23 mouse cellular contexts compared by ENCODE assay signal in genomic region chr13:18173021-18173420, GRCm38 (mm10).
DNase-seq lines count a peak whose midpoint lies in the region; ATAC-seq lines count a peak whose summit lies in the region.
"Had no signal": no experiment of that assay in that cellular context is flagged by ENCODE, and none has a peak within 500 bp of the region (broad histone marks: within the 10 kb centered on the region; RNA-seq: fewer than 3 reads in every experiment).

No protein-coding gene starts in this region.

- 0 out of 2 replicates have a peak, but pooled peaks have one; percentile 40 for ATAC-seq in hindbrain, embryonic 16.5 days
- ATAC-seq in hindbrain, embryonic 14.5 days (ENCODE audit: low FRiP score): no peak
- ATAC-seq in midbrain, embryonic 14.5 days (ENCODE audit: low FRiP score, low TSS enrichment): no peak
- ATAC-seq in midbrain, embryonic 11.5 days (ENCODE audit: low FRiP score): no peak
- ATAC-seq: liver, embryonic 12.5 days had no signal

- no peaks in the 10 kb centered on the region for H3K9me3 ChIP-seq in hindbrain, embryonic 16.5 days (ENCODE audit: control insufficient read depth, low read length)
- H3K9me3 ChIP-seq in hindbrain, embryonic 14.5 days (ENCODE audit: control insufficient read depth, low read length): no peaks in the 10 kb centered on the region
- no peaks in the 10 kb centered on the region for H3K9me3 ChIP-seq in midbrain, embryonic 14.5 days (ENCODE audit: control insufficient read depth, low read length)
- no peaks in the 10 kb centered on the region for H3K9me3 ChIP-seq in midbrain, embryonic 11.5 days (ENCODE audit: control insufficient read depth, low read length)
- H3K9me3 ChIP-seq: embryonic facial prominence, embryonic 15.5 days; forebrain, embryonic 12.5 days; heart, embryonic 15.5 days; hindbrain, embryonic 13.5 days; kidney, embryonic 15.5 days; liver, embryonic 12.5 days; midbrain, embryonic 12.5 days; neural tube, embryonic 15.5 days had no signal

- DNase-seq in cerebellum, adult 9-10 months: peak; percentile 4
- DNase-seq in cerebellum, adult 11-12 months: no peak
- no peak for DNase-seq in hindbrain, embryonic 14.5 days (ENCODE audit: low spot score)
- peak; percentile 37 for DNase-seq in midbrain, embryonic 14.5 days
- DNase-seq in midbrain, embryonic 11.5 days (ENCODE audit: low spot score, missing footprints): no peak
- DNase-seq in cerebellum, postnatal 25 days: peak; percentile 13 to 42
- DNase-seq in adrenal gland, adult (ENCODE audit: inconsistent age in 2 of 2, low spot score in 1 of 2): no peak
- DNase-seq: adrenal gland, adult 8-10 months; gastrocnemius, postnatal 14 days; lung, postnatal 36 days; right cerebral cortex, postnatal 14 days; thymus, postnatal 4 days had no signal

- H3K4me1 ChIP-seq in hindbrain, embryonic 16.5 days (ENCODE audit: control insufficient read depth, insufficient read depth, low read depth, low read length): no peaks in the 10 kb centered on the region
- H3K4me1 ChIP-seq in hindbrain, embryonic 14.5 days (replicated peaks; ENCODE audit: control insufficient read depth, insufficient read depth, low read length): no peaks in the 10 kb centered on the region
- 0 out of 2 replicates have a peak, but pooled peaks cover 2% of the 10 kb centered on the region for H3K4me1 ChIP-seq in midbrain, embryonic 14.5 days (ENCODE audit: control insufficient read depth, insufficient read depth, low read length)
- H3K4me1 ChIP-seq in midbrain, embryonic 11.5 days (ENCODE audit: control insufficient read depth, insufficient read depth, low read length): peaks cover 4% of the 10 kb centered on the region; the same call in 1 of the 2 replicates
- H3K4me1 ChIP-seq: embryonic facial prominence, embryonic 15.5 days; heart, embryonic 15.5 days; liver, embryonic 12.5 days had no signal

- H3K9ac ChIP-seq in hindbrain, embryonic 16.5 days (ENCODE audit: low read depth, low read length): no peak overlapping the region
- no peak overlapping the region for H3K9ac ChIP-seq in hindbrain, embryonic 14.5 days
- no peak overlapping the region for H3K9ac ChIP-seq in midbrain, embryonic 14.5 days (replicated peaks; ENCODE audit: low read length)
- no peak overlapping the region for H3K9ac ChIP-seq in midbrain, embryonic 11.5 days (ENCODE audit: low read length)
- H3K9ac ChIP-seq: embryonic facial prominence, embryonic 15.5 days; forebrain, embryonic 12.5 days; heart, embryonic 15.5 days; hindbrain, embryonic 13.5 days; kidney, embryonic 15.5 days; liver, embryonic 12.5 days; liver, postnatal 0 days; midbrain, embryonic 12.5 days; neural tube, embryonic 15.5 days had no signal

- H3K27ac ChIP-seq in hindbrain, embryonic 16.5 days (ENCODE audit: low read depth, low read length): no peak overlapping the region
- H3K27ac ChIP-seq in hindbrain, embryonic 14.5 days: no peak overlapping the region
- no peak overlapping the region for H3K27ac ChIP-seq in midbrain, embryonic 14.5 days (replicated peaks; ENCODE audit: low read depth, low read length)
- H3K27ac ChIP-seq in midbrain, embryonic 11.5 days (ENCODE audit: low read depth, low read length): no peak overlapping the region
- H3K27ac ChIP-seq: embryonic facial prominence, embryonic 15.5 days; forebrain, embryonic 12.5 days; heart, embryonic 15.5 days; kidney, embryonic 15.5 days; layer of hippocampus, adult 2 months; liver, embryonic 12.5 days; midbrain, embryonic 12.5 days; neural tube, embryonic 15.5 days had no signal

- no peak overlapping the region for H3K4me3 ChIP-seq in hindbrain, embryonic 16.5 days (ENCODE audit: low read length)
- no peak overlapping the region for H3K4me3 ChIP-seq in hindbrain, embryonic 14.5 days (replicated peaks; ENCODE audit: low read length)
- no peak overlapping the region for H3K4me3 ChIP-seq in midbrain, embryonic 14.5 days (replicated peaks; ENCODE audit: low read depth, low read length)
- H3K4me3 ChIP-seq in midbrain, embryonic 11.5 days (ENCODE audit: low read depth, low read length): no peak overlapping the region
- H3K4me3 ChIP-seq: embryonic facial prominence, embryonic 15.5 days; forebrain, embryonic 12.5 days; heart, embryonic 15.5 days; hindbrain, embryonic 13.5 days; kidney, embryonic 15.5 days; layer of hippocampus, adult 2 months; liver, embryonic 12.5 days; midbrain, embryonic 12.5 days; neural tube, embryonic 15.5 days had no signal

- H3K36me3 ChIP-seq in hindbrain, embryonic 16.5 days (ENCODE audit: control insufficient read depth, insufficient read depth, low read length): no peaks in the 10 kb centered on the region
- no peaks in the 10 kb centered on the region for H3K36me3 ChIP-seq in hindbrain, embryonic 14.5 days (replicated peaks; ENCODE audit: control insufficient read depth, insufficient read depth)
- no peaks in the 10 kb centered on the region for H3K36me3 ChIP-seq in midbrain, embryonic 14.5 days (ENCODE audit: control insufficient read depth, insufficient read depth, low read length)
- no peaks in the 10 kb centered on the region for H3K36me3 ChIP-seq in midbrain, embryonic 11.5 days (ENCODE audit: control insufficient read depth, insufficient read depth, low read length)
- H3K36me3 ChIP-seq: embryonic facial prominence, embryonic 15.5 days; forebrain, embryonic 12.5 days; heart, embryonic 15.5 days; hindbrain, embryonic 13.5 days; kidney, embryonic 15.5 days; liver, embryonic 12.5 days; midbrain, embryonic 12.5 days; neural tube, embryonic 15.5 days had no signal

- no peaks in the 10 kb centered on the region for H3K27me3 ChIP-seq in hindbrain, embryonic 16.5 days (replicated peaks; ENCODE audit: control insufficient read depth, insufficient read depth, low read length)
- no peaks in the 10 kb centered on the region for H3K27me3 ChIP-seq in hindbrain, embryonic 14.5 days (ENCODE audit: control insufficient read depth, insufficient read depth, low read length)
- no peaks in the 10 kb centered on the region for H3K27me3 ChIP-seq in midbrain, embryonic 14.5 days (ENCODE audit: control insufficient read depth, insufficient read depth, low read length)
- no peaks in the 10 kb centered on the region for H3K27me3 ChIP-seq in midbrain, embryonic 11.5 days (ENCODE audit: control insufficient read depth, insufficient read depth, low read length)
- H3K27me3 ChIP-seq: embryonic facial prominence, embryonic 15.5 days; forebrain, embryonic 12.5 days; heart, embryonic 15.5 days; hindbrain, embryonic 13.5 days; kidney, embryonic 15.5 days; liver, embryonic 12.5 days; midbrain, embryonic 12.5 days; neural tube, embryonic 15.5 days had no signal

- H3K4me2 ChIP-seq in hindbrain, embryonic 16.5 days (ENCODE audit: low read length): no peak overlapping the region
- H3K4me2 ChIP-seq in hindbrain, embryonic 14.5 days (replicated peaks): no peak overlapping the region
- H3K4me2 ChIP-seq in midbrain, embryonic 14.5 days (ENCODE audit: low read length): no peak overlapping the region
- H3K4me2 ChIP-seq in midbrain, embryonic 11.5 days: no peak overlapping the region
- H3K4me2 ChIP-seq: embryonic facial prominence, embryonic 15.5 days; forebrain, embryonic 12.5 days; heart, embryonic 15.5 days; hindbrain, embryonic 13.5 days; kidney, embryonic 15.5 days; liver, embryonic 12.5 days; midbrain, embryonic 12.5 days; neural tube, embryonic 15.5 days had no signal

- WGBS in hindbrain, embryonic 16.5 days: 39% methylated on average over 3 of the region's 3 CpGs
- 40% methylated on average over 3 of the region's 3 CpGs for WGBS in hindbrain, embryonic 14.5 days
- 60% methylated on average over 3 of the region's 3 CpGs for WGBS in midbrain, embryonic 14.5 days
- WGBS in midbrain, embryonic 11.5 days: 73% methylated on average over 3 of the region's 3 CpGs

Comparison
In these comparisons a context has a peak if more than half of its experiments do, and no peak if none do; other contexts are left out.
1. DNase-seq: peak in cerebellum, adult 9-10 months (single experiment), midbrain, embryonic 14.5 days (single experiment) and cerebellum, postnatal 25 days (2 of 2); none in cerebellum, adult 11-12 months (single experiment), hindbrain, embryonic 14.5 days (single experiment), midbrain, embryonic 11.5 days (single experiment) and adrenal gland, adult (0 of 2).